Mouse (Mus musculus) C2C12 (cell line): ENCODE measurements around the gene Insr.

ENCODE experiments used
- CEBPB ChIP-seq: IDR thresholded peaks from one replicate; pipeline ENCODE4 v1.6.1; 2011; ENCODE audit warnings: low read depth, mild to moderate bottlenecking, control low read depth, moderate library complexity
- CTCF ChIP-seq: IDR thresholded peaks from one replicate; pipeline ENCODE4 v1.5.1; 2011; ENCODE audit not compliant: control insufficient read depth, insufficient read depth, insufficient read length
- MAX ChIP-seq: IDR thresholded peaks from one replicate; pipeline ENCODE4 v1.6.1; 2011; ENCODE audit warnings: mild to moderate bottlenecking, control low read depth
- MYOG ChIP-seq: IDR thresholded peaks from one replicate; pipeline ENCODE4 v1.6.1; 2011; ENCODE audit not compliant: control insufficient read depth, insufficient read length; ENCODE audit errors: extremely low read depth
- USF1 ChIP-seq: IDR thresholded peaks from one replicate; pipeline ENCODE4 v1.6.1; 2011; ENCODE audit warnings: low read depth, mild to moderate bottlenecking, control low read depth, moderate library complexity

- TF ChIP-seq CEBPB = no peak
- TF ChIP-seq USF1 = no peak
- no peak for TF ChIP-seq CTCF
- no peak for TF ChIP-seq MYOG
- TF ChIP-seq MAX = no peak
Measured at GRCm38 (mm10) chr8:3311482-3311881, 32.1 kb upstream of the Insr start.
